Mouse (Mus musculus): ENCODE data around the gene Ostc. TPM values are rescaled to one million over a fixed set of nuclear protein-coding genes. Genes with fewer than 3 reads are reported as not detected.

Gene Ostc
- polyA plus RNA-seq, 1 experiment from 2014 or later = 403 TPM

GRCm38 (mm10) chr3:130683836-130684235 is 25.4 kb downstream of the Ostc start:
- Histone ChIP-seq H3K9me3 (replicated peaks; ENCODE audit: control insufficient read depth, low read length) (no peaks in the 10 kb centered on the region), H3K4me2 (ENCODE audit: low read depth, low read length) (no peak overlapping the region), H3K27me3 (ENCODE audit: control insufficient read depth, insufficient read depth, low read length) (no peaks in the 10 kb centered on the region), H3K36me3 (replicated peaks; ENCODE audit: control insufficient read depth, insufficient read depth, low read depth, low read length) (no peaks in the 10 kb centered on the region), H3K4me1 (ENCODE audit: control insufficient read depth, insufficient read depth, low read length) (no peaks in the 10 kb centered on the region), H3K9ac (replicated peaks; ENCODE audit: low read length) (no peak overlapping the region), H3K4me3 (ENCODE audit: low read depth, low read length) (no peak overlapping the region), H3K27ac (replicated peaks; ENCODE audit: low read depth, low read length) (no peak overlapping the region)
- no peak for ATAC-seq (replicated peaks; ENCODE audit: insufficient number of reproducible peaks, low FRiP score, low TSS enrichment, low read depth)
- no peak for DNase-seq (ENCODE audit: low spot score)
- WGBS = 78% methylated on average over 8 of the region's 8 CpGs

DNA sequence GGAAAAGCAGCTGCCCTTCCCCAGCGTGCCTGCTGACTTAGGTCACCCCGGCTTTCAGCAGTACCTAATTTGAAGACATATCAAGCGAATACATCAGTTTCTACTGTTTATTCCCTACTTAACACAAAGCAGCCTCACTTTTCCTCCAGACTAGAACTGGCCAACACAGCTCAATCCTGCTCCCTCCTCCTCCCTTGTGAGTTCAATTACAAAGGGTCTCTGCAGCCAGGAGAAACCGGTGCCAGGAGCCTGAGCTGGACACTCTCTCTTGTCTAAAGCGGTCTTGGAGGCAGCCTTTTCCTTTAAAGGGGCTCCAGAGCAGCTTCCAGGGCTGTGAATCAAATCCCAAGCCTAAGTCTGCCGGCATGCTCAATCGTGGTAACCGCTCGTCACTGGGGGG is 27.1 kb downstream of the Ostc start:
- Histone ChIP-seq H3K36me3 (replicated peaks; ENCODE audit: control insufficient read depth, insufficient read depth, low read depth, low read length) (no peaks in the 10 kb centered on the region), H3K4me2 (ENCODE audit: low read depth, low read length) (no peak overlapping the region), H3K27ac (replicated peaks; ENCODE audit: low read depth, low read length) (no peak overlapping the region), H3K27me3 (ENCODE audit: control insufficient read depth, insufficient read depth, low read length) (no peaks in the 10 kb centered on the region), H3K9ac (replicated peaks; ENCODE audit: low read length) (no peak overlapping the region), H3K9me3 (replicated peaks; ENCODE audit: control insufficient read depth, low read length) (no peaks in the 10 kb centered on the region), H3K4me3 (ENCODE audit: low read depth, low read length) (no peak overlapping the region), H3K4me1 (ENCODE audit: control insufficient read depth, insufficient read depth, low read length) (no peaks in the 10 kb centered on the region)
- 87% methylated on average over 9 of the region's 9 CpGs for WGBS
- ATAC-seq (replicated peaks; ENCODE audit: insufficient number of reproducible peaks, low FRiP score, low TSS enrichment, low read depth) (no peak), DNase-seq (ENCODE audit: low spot score) (no peak)

DNA sequence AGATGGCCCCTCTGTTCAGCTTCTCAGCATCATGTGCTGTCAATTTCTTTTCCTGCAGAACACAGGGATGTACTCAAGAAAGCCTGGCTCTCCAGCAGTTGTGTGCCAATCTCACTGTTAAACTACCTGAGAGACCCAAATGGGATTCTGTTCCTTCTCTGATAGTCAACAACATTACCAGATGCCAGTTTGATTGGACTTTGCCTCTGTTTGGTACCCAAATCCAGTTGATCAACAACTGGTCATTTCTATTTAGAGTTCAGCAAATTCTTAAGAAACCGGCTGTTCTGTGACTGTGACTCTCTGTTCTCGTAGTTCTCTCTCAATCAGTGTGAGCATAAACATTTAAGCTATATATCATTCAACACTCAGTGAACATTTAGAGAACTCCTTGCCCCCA is 28.0 kb downstream of the Ostc start:
- WGBS = 85% methylated on average over 2 of the region's 2 CpGs
- ATAC-seq (replicated peaks; ENCODE audit: insufficient number of reproducible peaks, low FRiP score, low TSS enrichment, low read depth) = no peak
- Histone ChIP-seq H3K27me3 (ENCODE audit: control insufficient read depth, insufficient read depth, low read length) (no peaks in the 10 kb centered on the region), H3K4me3 (ENCODE audit: low read depth, low read length) (no peak overlapping the region), H3K27ac (replicated peaks; ENCODE audit: low read depth, low read length) (no peak overlapping the region), H3K9me3 (replicated peaks; ENCODE audit: control insufficient read depth, low read length) (no peaks in the 10 kb centered on the region), H3K9ac (replicated peaks; ENCODE audit: low read length) (no peak overlapping the region), H3K36me3 (replicated peaks; ENCODE audit: control insufficient read depth, insufficient read depth, low read depth, low read length) (no peaks in the 10 kb centered on the region), H3K4me2 (ENCODE audit: low read depth, low read length) (no peak overlapping the region), H3K4me1 (ENCODE audit: control insufficient read depth, insufficient read depth, low read length) (no peaks in the 10 kb centered on the region)
- DNase-seq (ENCODE audit: low spot score) = no peak

GRCm38 (mm10) chr3:130677671-130678460 is 31.4 kb downstream of the Ostc start:
- H3K9me3 ChIP-seq (replicated peaks; ENCODE audit: control insufficient read depth, low read length) = no peaks in the 10 kb centered on the region
- H3K27me3 ChIP-seq (ENCODE audit: control insufficient read depth, insufficient read depth, low read length) = no peaks in the 10 kb centered on the region
- no peaks in the 10 kb centered on the region for H3K4me1 ChIP-seq (ENCODE audit: control insufficient read depth, insufficient read depth, low read length)
- no peak overlapping the region for H3K4me3 ChIP-seq (ENCODE audit: low read depth, low read length)
- H3K36me3 ChIP-seq (replicated peaks; ENCODE audit: control insufficient read depth, insufficient read depth, low read depth, low read length) = no peaks in the 10 kb centered on the region
- no peak overlapping the region for H3K9ac ChIP-seq (replicated peaks; ENCODE audit: low read length)
- ATAC-seq (replicated peaks; ENCODE audit: insufficient number of reproducible peaks, low FRiP score, low TSS enrichment, low read depth) (no peak), DNase-seq (ENCODE audit: low spot score) (no peak)
- no peak overlapping the region for H3K27ac ChIP-seq (replicated peaks; ENCODE audit: low read depth, low read length)
- 94% methylated on average over 19 of the region's 19 CpGs for WGBS
- no peak overlapping the region for H3K4me2 ChIP-seq (ENCODE audit: low read depth, low read length)

DNA sequence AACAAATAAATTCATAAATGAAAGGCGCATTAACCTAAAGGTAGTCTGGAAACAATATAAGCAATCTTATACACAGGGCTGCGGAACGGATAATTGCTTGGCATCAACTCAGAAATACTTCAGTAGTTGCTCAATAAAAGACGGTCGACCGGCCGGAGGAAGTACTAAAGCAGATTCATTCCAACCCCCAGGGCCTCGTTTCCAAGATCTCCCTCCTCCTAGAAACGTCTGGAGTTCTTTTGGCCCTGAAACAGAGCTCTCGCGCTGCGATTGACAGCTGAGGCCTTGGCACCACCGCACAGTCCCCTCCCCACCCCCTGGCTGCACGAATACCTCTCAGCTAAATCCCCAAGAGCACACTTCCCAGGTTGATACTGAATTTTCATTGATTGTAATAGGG is 38.0 kb downstream of the Ostc start:
- Histone ChIP-seq H3K36me3 (replicated peaks; ENCODE audit: control insufficient read depth, insufficient read depth, low read depth, low read length) (no peaks in the 10 kb centered on the region), H3K27ac (replicated peaks; ENCODE audit: low read depth, low read length) (no peak overlapping the region), H3K27me3 (ENCODE audit: control insufficient read depth, insufficient read depth, low read length) (no peaks in the 10 kb centered on the region), H3K9ac (replicated peaks; ENCODE audit: low read length) (no peak overlapping the region), H3K9me3 (replicated peaks; ENCODE audit: control insufficient read depth, low read length) (no peaks in the 10 kb centered on the region), H3K4me3 (ENCODE audit: low read depth, low read length) (no peak overlapping the region), H3K4me1 (ENCODE audit: control insufficient read depth, insufficient read depth, low read length) (no peaks in the 10 kb centered on the region), H3K4me2 (ENCODE audit: low read depth, low read length) (no peak overlapping the region)
- WGBS = 62% methylated on average over 14 of the region's 14 CpGs
- ATAC-seq (replicated peaks; ENCODE audit: insufficient number of reproducible peaks, low FRiP score, low TSS enrichment, low read depth) (no peak), DNase-seq (ENCODE audit: low spot score) (no peak)

- no peaks in the 10 kb centered on the region for H3K36me3 ChIP-seq (replicated peaks; ENCODE audit: control insufficient read depth, insufficient read depth, low read depth, low read length)
- no peaks in the 10 kb centered on the region for H3K4me1 ChIP-seq (ENCODE audit: control insufficient read depth, insufficient read depth, low read length)
- no peak overlapping the region for H3K27ac ChIP-seq (replicated peaks; ENCODE audit: low read depth, low read length)
- 93% methylated on average over 3 of the region's 3 CpGs for WGBS
- no peak for DNase-seq (ENCODE audit: low spot score)
- no peak overlapping the region for H3K9ac ChIP-seq (replicated peaks; ENCODE audit: low read length)
- ATAC-seq (replicated peaks; ENCODE audit: insufficient number of reproducible peaks, low FRiP score, low TSS enrichment, low read depth) = no peak
- no peaks in the 10 kb centered on the region for H3K9me3 ChIP-seq (replicated peaks; ENCODE audit: control insufficient read depth, low read length)
- H3K4me3 ChIP-seq (ENCODE audit: low read depth, low read length) = no peak overlapping the region
- H3K4me2 ChIP-seq (ENCODE audit: low read depth, low read length) = no peak overlapping the region
- no peaks in the 10 kb centered on the region for H3K27me3 ChIP-seq (ENCODE audit: control insufficient read depth, insufficient read depth, low read length)
Measured at GRCm38 (mm10) chr3:130662496-130662895, 46.7 kb downstream of the Ostc start.

DNA sequence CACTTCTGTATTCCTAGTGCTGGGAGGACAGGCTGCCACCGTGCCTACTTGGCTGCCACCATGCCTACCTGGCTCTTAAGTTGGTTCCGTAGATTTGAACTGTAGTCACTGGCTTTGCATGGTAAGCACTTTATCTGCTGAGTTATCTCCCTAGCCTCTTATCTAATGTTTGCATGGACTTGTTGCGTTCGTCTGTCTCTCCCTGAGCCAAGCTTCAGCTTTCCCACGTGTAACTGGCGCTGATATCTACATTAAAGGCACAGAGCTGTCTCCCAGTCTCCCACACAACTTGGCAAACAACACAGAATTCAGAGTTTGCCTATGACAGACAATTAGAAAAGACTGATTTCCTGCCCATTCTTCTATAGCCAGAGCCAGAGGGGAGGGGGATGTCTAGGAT is 48.6 kb downstream of the Ostc start:
- H3K4me2 ChIP-seq (ENCODE audit: low read depth, low read length) = no peak overlapping the region
- no peaks in the 10 kb centered on the region for H3K4me1 ChIP-seq (ENCODE audit: control insufficient read depth, insufficient read depth, low read length)
- ATAC-seq (replicated peaks; ENCODE audit: insufficient number of reproducible peaks, low FRiP score, low TSS enrichment, low read depth) (no peak), DNase-seq (ENCODE audit: low spot score) (no peak)
- H3K27ac ChIP-seq (replicated peaks; ENCODE audit: low read depth, low read length) = no peak overlapping the region
- no peaks in the 10 kb centered on the region for H3K27me3 ChIP-seq (ENCODE audit: control insufficient read depth, insufficient read depth, low read length)
- no peak overlapping the region for H3K4me3 ChIP-seq (ENCODE audit: low read depth, low read length)
- H3K36me3 ChIP-seq (replicated peaks; ENCODE audit: control insufficient read depth, insufficient read depth, low read depth, low read length) = no peaks in the 10 kb centered on the region
- H3K9me3 ChIP-seq (replicated peaks; ENCODE audit: control insufficient read depth, low read length) = no peaks in the 10 kb centered on the region
- WGBS = 90% methylated on average over 6 of the region's 6 CpGs
- no peak overlapping the region for H3K9ac ChIP-seq (replicated peaks; ENCODE audit: low read length)

DNA sequence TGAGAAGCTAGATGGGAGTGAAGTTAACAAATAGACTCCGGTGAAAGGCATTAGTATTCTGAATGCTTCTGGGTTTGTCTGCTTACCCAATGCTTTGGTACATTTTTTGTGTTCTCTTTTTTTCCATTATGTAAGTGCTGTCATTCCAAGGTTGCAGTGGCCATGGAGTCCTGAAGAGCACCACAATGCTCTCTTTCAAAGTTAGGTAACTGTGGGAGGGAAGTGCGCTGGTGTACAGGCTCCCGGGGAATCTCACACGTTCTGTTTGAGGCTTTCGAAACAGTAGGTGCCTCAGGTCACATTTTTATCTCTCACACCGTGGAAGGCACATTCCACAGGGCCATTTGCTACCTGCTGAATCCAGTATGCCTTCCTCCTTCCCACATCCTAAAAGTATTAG is 59.7 kb downstream of the Ostc start:
- Histone ChIP-seq H3K27me3 (ENCODE audit: control insufficient read depth, insufficient read depth, low read length) (no peaks in the 10 kb centered on the region), H3K4me2 (ENCODE audit: low read depth, low read length) (no peak overlapping the region), H3K4me3 (ENCODE audit: low read depth, low read length) (no peak overlapping the region), H3K9me3 (replicated peaks; ENCODE audit: control insufficient read depth, low read length) (no peaks in the 10 kb centered on the region), H3K36me3 (replicated peaks; ENCODE audit: control insufficient read depth, insufficient read depth, low read depth, low read length) (no peaks in the 10 kb centered on the region), H3K4me1 (ENCODE audit: control insufficient read depth, insufficient read depth, low read length) (no peaks in the 10 kb centered on the region), H3K27ac (replicated peaks; ENCODE audit: low read depth, low read length) (peak overlapping the region; percentile 20; the same call in 1 of the 2 replicates), H3K9ac (replicated peaks; ENCODE audit: low read length) (no peak overlapping the region)
- WGBS = 51% methylated on average over 6 of the region's 6 CpGs
- DNase-seq (ENCODE audit: low spot score) (no peak), ATAC-seq (replicated peaks; ENCODE audit: insufficient number of reproducible peaks, low FRiP score, low TSS enrichment, low read depth) (no peak)
